Mouse (Mus musculus): Measurements from ENCODE around the gene Eef1e1. TPM values are rescaled to one million over a fixed set of nuclear protein-coding genes. Genes with fewer than 3 reads are reported as not detected.
A peak's percentile ranks its signal among the peaks of the same experiment; 100 is the strongest.

The Eef1e1 gene
- polyA plus RNA-seq, 1 experiment from 2014 or later: 77.3 TPM

- Histone ChIP-seq H3K27me3 (ENCODE audit: control insufficient read depth, insufficient read depth, low read length) (no peaks in the 10 kb centered on the region), H3K36me3 (ENCODE audit: control insufficient read depth, insufficient read depth, low read length) (peaks cover 9% of the 10 kb centered on the region), H3K9ac (ENCODE audit: low read length) (no peak overlapping the region), H3K4me2 (ENCODE audit: low read depth) (no peak overlapping the region), H3K27ac (ENCODE audit: low read depth, low read length) (no peak overlapping the region), H3K9me3 (ENCODE audit: control insufficient read depth, low read length) (no peaks in the 10 kb centered on the region), H3K4me1 (ENCODE audit: control insufficient read depth, insufficient read depth, low read length) (peaks cover 4% of the 10 kb centered on the region), H3K4me3 (ENCODE audit: low read depth, low read length) (no peak overlapping the region)
- DNase-seq (ENCODE audit: low spot score) (no peak), ATAC-seq (ENCODE audit: insufficient read depth, low FRiP score, low TSS enrichment) (no peak)
- 88% methylated on average over 12 of the region's 12 CpGs for WGBS
Observed at GRCm38 (mm10) chr13:38659524-38660136, 772 bp upstream of the Eef1e1 start.

DNA sequence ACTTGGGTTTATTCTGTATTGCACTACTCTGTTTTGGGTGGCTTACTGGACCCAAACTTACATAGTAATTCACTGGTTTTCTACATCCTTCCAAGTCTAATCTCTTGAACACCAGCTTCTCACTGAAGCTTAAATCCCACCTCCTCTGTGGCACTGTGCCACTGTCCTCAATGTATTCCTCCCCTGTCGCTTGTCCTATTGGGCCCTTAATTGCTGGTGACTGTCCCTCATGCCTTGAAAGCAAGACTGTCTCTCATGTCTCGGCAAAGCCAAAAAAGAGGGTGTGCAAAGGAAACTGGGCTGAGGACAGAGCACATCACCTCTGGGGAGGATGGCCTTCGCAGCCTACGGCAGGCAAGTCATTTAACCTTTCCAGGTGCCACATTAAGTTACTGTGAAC, 993 bp downstream of the Eef1e1 start:
- H3K27ac ChIP-seq (ENCODE audit: low read depth, low read length): no peak overlapping the region
- 28% methylated on average over 4 of the region's 4 CpGs for WGBS
- ATAC-seq (ENCODE audit: insufficient read depth, low FRiP score, low TSS enrichment) (no peak), DNase-seq (ENCODE audit: low spot score) (no peak)
- peak overlapping the region; percentile 96 for H3K4me3 ChIP-seq (ENCODE audit: low read depth, low read length)
- H3K4me1 ChIP-seq (ENCODE audit: control insufficient read depth, insufficient read depth, low read length): peaks cover 4% of the 10 kb centered on the region
- no peaks in the 10 kb centered on the region for H3K27me3 ChIP-seq (ENCODE audit: control insufficient read depth, insufficient read depth, low read length)
- peak overlapping the region; percentile 91 for H3K9ac ChIP-seq (ENCODE audit: low read length)
- peaks cover 13% of the 10 kb centered on the region for H3K36me3 ChIP-seq (ENCODE audit: control insufficient read depth, insufficient read depth, low read length)
- H3K9me3 ChIP-seq (ENCODE audit: control insufficient read depth, low read length): no peaks in the 10 kb centered on the region
- H3K4me2 ChIP-seq (ENCODE audit: low read depth): peak overlapping the region; percentile 81

DNA sequence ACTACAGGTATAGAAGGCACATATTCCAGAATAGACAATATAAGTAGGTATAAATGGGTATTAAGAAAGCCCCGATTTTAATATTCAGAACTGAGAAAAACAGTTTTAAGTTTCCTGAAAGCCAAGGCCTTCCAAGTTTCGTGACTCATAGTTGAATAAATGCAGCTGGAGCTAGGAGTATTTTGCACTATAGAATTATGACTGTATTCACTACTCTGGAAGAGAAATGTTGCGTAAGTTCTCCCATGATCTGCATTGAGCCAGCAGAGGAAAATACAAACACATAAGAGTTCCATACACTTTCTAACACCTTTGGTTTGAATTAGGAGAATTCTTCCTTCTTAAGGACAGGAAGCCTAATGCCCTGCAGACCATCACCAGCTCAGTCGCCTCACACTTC, 8.6 kb downstream of the Eef1e1 start:
- DNase-seq (ENCODE audit: low spot score): no peak
- no peak overlapping the region for H3K9ac ChIP-seq (ENCODE audit: low read length)
- ATAC-seq (ENCODE audit: insufficient read depth, low FRiP score, low TSS enrichment): no peak
- H3K9me3 ChIP-seq (ENCODE audit: control insufficient read depth, low read length): no peaks in the 10 kb centered on the region
- WGBS: 93% methylated on average over 4 of the region's 4 CpGs
- no peak overlapping the region for H3K4me3 ChIP-seq (ENCODE audit: low read depth, low read length)
- H3K4me1 ChIP-seq (ENCODE audit: control insufficient read depth, insufficient read depth, low read length): no peaks in the 10 kb centered on the region
- H3K27ac ChIP-seq (ENCODE audit: low read depth, low read length): no peak overlapping the region
- no peak overlapping the region for H3K4me2 ChIP-seq (ENCODE audit: low read depth)
- no peaks in the 10 kb centered on the region for H3K27me3 ChIP-seq (ENCODE audit: control insufficient read depth, insufficient read depth, low read length)
- H3K36me3 ChIP-seq (ENCODE audit: control insufficient read depth, insufficient read depth, low read length): peaks cover 27% of the 10 kb centered on the region

DNA sequence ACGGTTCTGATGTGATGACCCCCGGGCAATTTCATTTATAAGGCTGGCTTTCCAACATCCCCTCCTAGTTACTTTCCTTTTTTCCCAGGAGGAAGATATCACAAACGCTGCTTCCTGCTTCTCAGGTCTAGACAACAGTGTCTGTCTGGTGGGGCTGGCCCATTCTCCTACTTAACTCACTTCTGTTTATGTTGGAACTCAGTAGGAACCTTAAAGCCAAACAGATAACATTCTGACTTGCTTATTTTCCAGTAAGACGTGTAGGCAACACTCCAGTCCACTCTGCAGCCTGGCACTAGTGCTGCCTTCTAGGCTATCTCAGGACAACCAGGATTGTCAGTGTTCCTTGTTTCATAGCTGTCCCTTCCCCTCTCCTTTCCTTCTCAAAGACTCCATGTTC, 9.8 kb downstream of the Eef1e1 start:
- no peak for DNase-seq (ENCODE audit: low spot score)
- 88% methylated on average over 4 of the region's 4 CpGs for WGBS
- no peaks in the 10 kb centered on the region for H3K27me3 ChIP-seq (ENCODE audit: control insufficient read depth, insufficient read depth, low read length)
- no peaks in the 10 kb centered on the region for H3K9me3 ChIP-seq (ENCODE audit: control insufficient read depth, low read length)
- no peak for ATAC-seq (ENCODE audit: insufficient read depth, low FRiP score, low TSS enrichment)
- no peak overlapping the region for H3K4me3 ChIP-seq (ENCODE audit: low read depth, low read length)
- peaks cover 27% of the 10 kb centered on the region for H3K36me3 ChIP-seq (ENCODE audit: control insufficient read depth, insufficient read depth, low read length)
- H3K9ac ChIP-seq (ENCODE audit: low read length): no peak overlapping the region
- no peak overlapping the region for H3K27ac ChIP-seq (ENCODE audit: low read depth, low read length)
- H3K4me1 ChIP-seq (ENCODE audit: control insufficient read depth, insufficient read depth, low read length): no peaks in the 10 kb centered on the region
- no peak overlapping the region for H3K4me2 ChIP-seq (ENCODE audit: low read depth)

- DNase-seq (ENCODE audit: low spot score) (no peak), ATAC-seq (ENCODE audit: insufficient read depth, low FRiP score, low TSS enrichment) (no peak)
- Histone ChIP-seq H3K9ac (ENCODE audit: low read length) (no peak overlapping the region), H3K4me2 (ENCODE audit: low read depth) (no peak overlapping the region), H3K4me3 (ENCODE audit: low read depth, low read length) (no peak overlapping the region), H3K27ac (ENCODE audit: low read depth, low read length) (no peak overlapping the region), H3K4me1 (ENCODE audit: control insufficient read depth, insufficient read depth, low read length) (no peaks in the 10 kb centered on the region), H3K9me3 (ENCODE audit: control insufficient read depth, low read length) (no peaks in the 10 kb centered on the region), H3K27me3 (ENCODE audit: control insufficient read depth, insufficient read depth, low read length) (no peaks in the 10 kb centered on the region), H3K36me3 (ENCODE audit: control insufficient read depth, insufficient read depth, low read length) (peaks cover 18% of the 10 kb centered on the region)
- WGBS: 68% methylated on average over 5 of the region's 5 CpGs
Observed at GRCm38 (mm10) chr13:38641414-38641813, 17.4 kb downstream of the Eef1e1 start.

DNA sequence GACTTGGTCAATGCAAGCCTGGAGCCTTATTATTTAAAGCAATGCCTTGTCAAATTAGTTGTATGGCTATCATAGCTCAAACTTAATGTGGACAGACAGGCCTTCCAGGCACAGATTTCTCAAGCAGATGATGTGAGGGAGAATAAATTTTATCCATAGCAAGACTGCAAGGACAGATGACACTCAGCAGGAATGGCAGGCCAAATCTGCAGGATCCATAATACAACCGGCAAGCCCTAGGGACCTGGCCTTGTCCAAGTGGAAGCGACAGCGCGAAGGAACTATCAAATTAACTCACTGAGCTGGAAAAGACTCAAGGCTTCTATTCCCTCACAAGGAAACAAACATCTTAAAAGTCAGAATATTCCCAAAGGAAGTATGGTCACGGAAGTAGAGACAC, 17.9 kb downstream of the Eef1e1 start:
- H3K4me2 ChIP-seq (ENCODE audit: low read depth): no peak overlapping the region
- DNase-seq (ENCODE audit: low spot score): no peak
- ATAC-seq (ENCODE audit: insufficient read depth, low FRiP score, low TSS enrichment): no peak
- no peaks in the 10 kb centered on the region for H3K27me3 ChIP-seq (ENCODE audit: control insufficient read depth, insufficient read depth, low read length)
- H3K36me3 ChIP-seq (ENCODE audit: control insufficient read depth, insufficient read depth, low read length): peaks cover 18% of the 10 kb centered on the region
- 93% methylated on average over 5 of the region's 5 CpGs for WGBS
- no peak overlapping the region for H3K4me3 ChIP-seq (ENCODE audit: low read depth, low read length)
- no peak overlapping the region for H3K27ac ChIP-seq (ENCODE audit: low read depth, low read length)
- H3K4me1 ChIP-seq (ENCODE audit: control insufficient read depth, insufficient read depth, low read length): no peaks in the 10 kb centered on the region
- H3K9me3 ChIP-seq (ENCODE audit: control insufficient read depth, low read length): no peaks in the 10 kb centered on the region
- H3K9ac ChIP-seq (ENCODE audit: low read length): no peak overlapping the region

DNA sequence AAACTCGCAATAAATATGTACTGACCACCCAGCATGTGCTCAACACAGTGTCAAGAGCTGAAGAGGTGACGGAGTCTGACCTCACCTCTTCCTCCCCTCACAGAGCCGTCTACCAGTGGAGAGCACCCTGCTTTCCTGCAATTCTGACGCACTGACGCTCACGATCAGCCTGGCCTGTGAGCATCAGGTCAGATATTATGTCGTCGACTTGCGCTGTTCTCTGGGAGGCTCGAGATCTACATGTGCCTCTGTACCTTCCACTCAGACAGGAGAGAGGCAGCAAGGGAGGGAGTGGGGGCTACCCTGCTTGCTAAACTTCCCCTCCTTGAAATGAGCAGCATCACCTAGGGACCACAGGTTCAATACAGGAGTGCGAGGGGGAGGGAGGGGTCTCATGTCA, 20.2 kb downstream of the Eef1e1 start:
- 76% methylated on average over 11 of the region's 11 CpGs for WGBS
- H3K4me1 ChIP-seq (ENCODE audit: control insufficient read depth, insufficient read depth, low read length): no peaks in the 10 kb centered on the region

GRCm38 (mm10) chr13:38634800-38635269, 24.0 kb downstream of the Eef1e1 start, which contains the start of gene Bloc1s5:
TSS of gene Bloc1s5 (minus strand) at chr13:38635109.
- peak; percentile 94 for ATAC-seq (ENCODE audit: insufficient read depth, low FRiP score, low TSS enrichment)

More for the DNA sequence above, 20.2 kb downstream of the Eef1e1 start:
- H3K4me2 ChIP-seq (ENCODE audit: low read depth): no peak overlapping the region
- DNase-seq (ENCODE audit: low spot score) (no peak), ATAC-seq (ENCODE audit: insufficient read depth, low FRiP score, low TSS enrichment) (no peak)
- H3K9me3 ChIP-seq (ENCODE audit: control insufficient read depth, low read length): no peaks in the 10 kb centered on the region
- no peak overlapping the region for H3K4me3 ChIP-seq (ENCODE audit: low read depth, low read length)
- H3K27me3 ChIP-seq (ENCODE audit: control insufficient read depth, insufficient read depth, low read length): no peaks in the 10 kb centered on the region
- no peak overlapping the region for H3K9ac ChIP-seq (ENCODE audit: low read length)
- no peak overlapping the region for H3K27ac ChIP-seq (ENCODE audit: low read depth, low read length)
- peaks cover 4% of the 10 kb centered on the region for H3K36me3 ChIP-seq (ENCODE audit: control insufficient read depth, insufficient read depth, low read length)

DNA sequence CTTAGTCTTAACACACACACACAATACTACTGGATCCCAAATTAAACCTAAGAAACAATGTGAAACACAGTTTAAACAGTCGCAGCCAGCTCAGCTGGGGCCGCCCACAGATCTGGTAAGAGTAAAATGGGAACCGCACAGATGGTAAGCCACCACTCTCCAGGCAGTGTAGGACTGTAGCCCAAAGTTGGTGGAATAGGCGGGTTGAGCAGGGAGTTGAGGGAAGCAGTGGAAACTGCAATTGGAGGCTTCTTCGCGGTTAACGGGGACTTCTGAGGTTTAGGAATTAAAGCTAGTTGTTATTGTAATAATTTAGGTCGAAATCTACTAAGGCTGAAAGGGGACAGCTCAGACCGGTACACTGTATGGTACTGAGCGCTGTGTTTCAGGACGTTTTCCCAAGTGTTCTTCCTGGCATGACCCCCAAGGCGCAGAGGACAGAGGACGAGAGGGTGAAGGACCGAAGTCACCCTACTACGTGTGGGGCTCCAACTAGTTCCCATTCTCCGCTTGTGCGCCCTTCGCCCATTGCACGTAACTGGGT, 24.5 kb downstream of the Eef1e1 start:
- no peaks in the 10 kb centered on the region for H3K4me1 ChIP-seq (ENCODE audit: control insufficient read depth, insufficient read depth, low read length)
- DNase-seq (ENCODE audit: low spot score) (no peak), ATAC-seq (ENCODE audit: insufficient read depth, low FRiP score, low TSS enrichment) (peak; percentile 24; the same call in 1 of the 2 replicates)
- no peaks in the 10 kb centered on the region for H3K27me3 ChIP-seq (ENCODE audit: control insufficient read depth, insufficient read depth, low read length)
- H3K27ac ChIP-seq (ENCODE audit: low read depth, low read length): 0 out of 2 replicates have a peak overlapping the region, but pooled peaks have one; percentile 20
- peak overlapping the region; percentile 73 for H3K4me3 ChIP-seq (ENCODE audit: low read depth, low read length)
- peak overlapping the region; percentile 67 for H3K9ac ChIP-seq (ENCODE audit: low read length)
- peak overlapping the region; percentile 66 for H3K4me2 ChIP-seq (ENCODE audit: low read depth)
- under 1% methylated on average over 19 of the region's 19 CpGs for WGBS
- no peaks in the 10 kb centered on the region for H3K36me3 ChIP-seq (ENCODE audit: control insufficient read depth, insufficient read depth, low read length)
- H3K9me3 ChIP-seq (ENCODE audit: control insufficient read depth, low read length): no peaks in the 10 kb centered on the region

More at GRCm38 (mm10) chr13:38634800-38635269, 24.0 kb downstream of the Eef1e1 start, which contains the start of gene Bloc1s5:
- H3K4me2 ChIP-seq (ENCODE audit: low read depth): peak within 1 kb of the TSS; percentile 66
- peak within 1 kb of the TSS; percentile 67 for H3K9ac ChIP-seq (ENCODE audit: low read length)
- no peaks in the 10 kb centered on the region for H3K27me3 ChIP-seq (ENCODE audit: control insufficient read depth, insufficient read depth, low read length)
- H3K9me3 ChIP-seq (ENCODE audit: control insufficient read depth, low read length): no peaks in the 10 kb centered on the region
- H3K4me3 ChIP-seq (ENCODE audit: low read depth, low read length): peak within 1 kb of the TSS; percentile 73
- no peaks in the 10 kb centered on the region for H3K36me3 ChIP-seq (ENCODE audit: control insufficient read depth, insufficient read depth, low read length)
- 0% methylated on average over 43 of the region's 44 CpGs for WGBS
- no peaks in the 10 kb centered on the region for H3K4me1 ChIP-seq (ENCODE audit: control insufficient read depth, insufficient read depth, low read length)
- 0 out of 2 replicates have a peak within 1 kb of the TSS, but pooled peaks have one; percentile 20 for H3K27ac ChIP-seq (ENCODE audit: low read depth, low read length)
- DNase-seq (ENCODE audit: low spot score): peak; percentile 94

All from neural tube, embryonic 11.5 days (tissue).